Mouse (Mus musculus) kidney, postnatal 0 days (tissue): ENCODE measurements around the gene C1s1. TPM values are rescaled to one million over a fixed set of nuclear protein-coding genes. Genes with fewer than 3 reads are reported as not detected.
A peak's percentile ranks its signal among the peaks of the same experiment; 100 is the strongest.

Experiments
- ATAC-seq: fragments of 200-750 bp; cut with Nextera tagmentation; replicated peaks from 2 replicates; pipeline ENCODE4 v1.8.0; 2017; ENCODE audit warnings: low read depth, moderate number of reproducible peaks, moderate TSS enrichment, moderate library complexity; ENCODE audit not compliant: low FRiP score
- DNase-seq: peaks from one replicate; pipeline ENCODE4 v3.0.0-alpha.2; 2016; ENCODE audit warnings: low spot score
- H3K27ac ChIP-seq: fragments of 300-500 bp; sonication (generic); 2 replicates; pipeline ENCODE4 v1.5.1; 2014; ENCODE audit warnings: mild to moderate bottlenecking
- H3K27me3 ChIP-seq: fragments of 300-500 bp; sonication (generic); 2 replicates; pipeline ENCODE4 v1.6.1; 2014; ENCODE audit warnings: low read length, mixed read lengths; ENCODE audit not compliant: insufficient read depth
- H3K36me3 ChIP-seq: fragments of 300-500 bp; sonication (generic); 2 replicates; pipeline ENCODE4 v1.6.1; 2014; ENCODE audit warnings: low read length, mixed read lengths; ENCODE audit not compliant: insufficient read depth
- H3K4me1 ChIP-seq: fragments of 300-500 bp; sonication (generic); replicated peaks from 2 replicates; pipeline ENCODE4 v1.6.1; 2014; ENCODE audit warnings: antibody characterized with exemption, low read length, mixed read lengths; ENCODE audit not compliant: insufficient read depth
- H3K4me2 ChIP-seq: fragments of 300-500 bp; sonication (generic); 2 replicates; pipeline ENCODE4 v1.6.1; 2014; ENCODE audit warnings: mild to moderate bottlenecking, low read length, moderate library complexity, mixed read lengths
- H3K4me3 ChIP-seq: fragments of 300-500 bp; sonication (generic); replicated peaks from 2 replicates; pipeline ENCODE4 v1.5.1; 2014; ENCODE audit warnings: low read depth, low read length
- H3K9ac ChIP-seq: fragments of 300-500 bp; sonication (generic); 2 replicates; pipeline ENCODE4 v1.6.1; 2014; ENCODE audit warnings: low read depth, low read length
- H3K9me3 ChIP-seq: fragments of 300-500 bp; sonication (generic); replicated peaks from 2 replicates; pipeline ENCODE4 v1.6.1; 2016; ENCODE audit warnings: low read length, inconsistent platforms, mixed read lengths
- CTCF ChIP-seq: IDR thresholded peaks from 2 replicates; pipeline ENCODE4 v1.5.1; 2016; ENCODE audit warnings: antibody characterized with exemption, low read depth, mild to moderate bottlenecking, moderate library complexity
- WGBS: fragments of 180-500 bp; shearing (Covaris S2); extraction: QIAGEN DNeasy Blood & Tissue Kit; methylation state at CpG from one replicate; pipeline ENCODE4 v1.1.7; 2014; 5-methylcytosine and 5-hydroxymethylcytosine counted together
- polyA plus RNA-seq: library from polyadenylated mRNA; unstranded; fragments of >200 nt; fragmentation: Nextera tagmentation; extraction: Ambion mirVana; gene quantifications from 2 replicates; pipeline ENCODE4 v1.2.1, GENCODE M21; 2015

Gene C1s1
- polyA plus RNA-seq, 1 experiment from 2014 or later, result 32.8 TPM

GRCm38 (mm10) chr6:124501473-124501872, 40.7 kb downstream of the C1s1 start:
- H3K4me3 ChIP-seq, result no peak overlapping the region
- WGBS, result 78% methylated on average over 4 of the region's 4 CpGs

DNA sequence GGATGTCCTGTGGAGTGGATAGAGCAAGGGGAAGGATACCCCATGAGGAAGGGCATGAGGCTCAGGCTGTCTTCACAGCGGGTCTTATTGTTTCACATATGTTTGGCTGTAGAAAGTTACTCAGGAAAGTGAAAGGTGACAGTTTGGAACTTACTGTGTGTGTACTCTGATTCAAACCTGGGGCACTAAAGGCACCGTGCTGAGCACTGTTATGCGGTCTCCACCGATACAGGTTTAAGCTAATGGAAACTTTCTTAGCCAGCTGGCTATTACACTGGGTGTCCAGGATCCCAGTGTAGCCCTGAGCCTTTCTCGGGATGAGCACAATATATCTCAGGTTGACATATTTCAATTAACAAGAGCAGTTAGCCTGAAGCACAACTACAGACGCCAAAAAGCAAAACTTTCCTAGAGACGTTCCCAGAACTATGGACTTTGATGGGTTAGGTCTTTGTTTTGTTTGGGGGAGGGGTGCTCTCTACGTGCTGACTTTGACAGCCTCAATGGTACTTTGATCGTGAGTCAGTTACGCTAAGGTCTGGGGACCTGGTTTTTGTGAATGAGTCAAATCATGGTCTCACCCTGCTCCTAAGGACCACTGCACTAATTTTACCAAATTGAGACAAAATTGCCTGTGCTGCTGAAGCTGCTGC, 42.1 kb downstream of the C1s1 start:
- WGBS, result 39% methylated on average over 10 of the region's 10 CpGs
- Histone ChIP-seq H3K27me3 (no peaks in the 10 kb centered on the region), H3K4me3 (no peak overlapping the region), H3K9me3 (no peaks in the 10 kb centered on the region), H3K4me1 (no peaks in the 10 kb centered on the region), H3K9ac (no peak overlapping the region), H3K36me3 (no peaks in the 10 kb centered on the region), H3K27ac (no peak overlapping the region), H3K4me2 (no peak overlapping the region)
- DNase-seq, result no peak
- no peak for TF ChIP-seq CTCF
- ATAC-seq, result no peak

More at GRCm38 (mm10) chr6:124501473-124501872, 40.7 kb downstream of the C1s1 start:
- DNase-seq, result no peak
- Histone ChIP-seq H3K4me1 (no peaks in the 10 kb centered on the region), H3K4me2 (no peak overlapping the region), H3K27me3 (no peaks in the 10 kb centered on the region), H3K36me3 (no peaks in the 10 kb centered on the region), H3K27ac (no peak overlapping the region), H3K9ac (no peak overlapping the region), H3K9me3 (no peaks in the 10 kb centered on the region)
- no peak for TF ChIP-seq CTCF
- ATAC-seq, result no peak

GRCm38 (mm10) chr6:124496054-124496453, 46.1 kb downstream of the C1s1 start:
- WGBS, result 93% methylated on average over 5 of the region's 5 CpGs
- H3K36me3 ChIP-seq, result no peaks in the 10 kb centered on the region
- H3K27ac ChIP-seq, result no peak overlapping the region
- H3K4me3 ChIP-seq, result no peak overlapping the region
- TF ChIP-seq CTCF, result no peak
- ATAC-seq, result no peak
- no peak for DNase-seq
- H3K4me1 ChIP-seq, result 0 out of 2 replicates have a peak, but pooled peaks cover 9% of the 10 kb centered on the region
- H3K4me2 ChIP-seq, result no peak overlapping the region
- no peaks in the 10 kb centered on the region for H3K9me3 ChIP-seq
- no peak overlapping the region for H3K9ac ChIP-seq
- no peaks in the 10 kb centered on the region for H3K27me3 ChIP-seq

DNA sequence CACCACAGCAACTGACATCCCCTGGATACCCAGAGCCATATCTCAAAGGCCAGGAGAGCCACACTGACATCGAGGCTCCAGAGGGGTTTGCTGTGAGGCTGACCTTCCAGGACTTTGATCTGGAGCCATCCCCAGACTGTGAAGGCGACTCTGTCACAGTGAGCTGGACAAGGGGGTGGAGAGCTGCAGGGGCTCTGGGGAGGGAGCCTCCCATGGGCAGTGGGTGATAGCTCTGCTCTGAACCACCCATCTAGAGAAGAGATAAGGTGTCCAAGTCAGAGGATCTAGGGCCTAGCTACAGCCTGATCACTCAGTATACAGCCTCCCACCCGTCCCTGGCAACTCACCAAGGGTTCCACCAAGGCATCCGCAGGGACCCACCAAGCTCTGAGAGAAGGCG, 48.3 kb downstream of the C1s1 start:
- ATAC-seq (no peak), DNase-seq (no peak)
- Histone ChIP-seq H3K27me3 (no peaks in the 10 kb centered on the region), H3K4me2 (no peak overlapping the region), H3K9ac (no peak overlapping the region), H3K36me3 (no peaks in the 10 kb centered on the region), H3K9me3 (no peaks in the 10 kb centered on the region), H3K27ac (0 out of 2 replicates have a peak overlapping the region, but pooled peaks have one; percentile 47), H3K4me1 (0 out of 2 replicates have a peak, but pooled peaks cover 9% of the 10 kb centered on the region), H3K4me3 (no peak overlapping the region)
- WGBS, result 53% methylated on average over 5 of the region's 5 CpGs
- TF ChIP-seq CTCF, result no peak

- 0 out of 2 replicates have a peak, but pooled peaks cover 9% of the 10 kb centered on the region for H3K4me1 ChIP-seq
- no peaks in the 10 kb centered on the region for H3K27me3 ChIP-seq
- peak; percentile 81 for TF ChIP-seq CTCF
- H3K9ac ChIP-seq, result no peak within 1 kb of the TSS
- 39% methylated on average over 4 of the region's 4 CpGs for WGBS
- DNase-seq, result peak; percentile 95
- H3K4me2 ChIP-seq, result no peak within 1 kb of the TSS
- H3K9me3 ChIP-seq, result no peaks in the 10 kb centered on the region
- H3K4me3 ChIP-seq, result no peak within 1 kb of the TSS
- H3K36me3 ChIP-seq, result no peaks in the 10 kb centered on the region
- peak; percentile 96 for ATAC-seq
- peak within 1 kb of the TSS; percentile 47 for H3K27ac ChIP-seq
These were observed 49.2 kb downstream of the C1s1 start, which contains the start of gene C1rl for GRCm38 (mm10) chr6:124492842-124493561. TSS of gene C1rl (plus strand) at chr6:124493113.

DNA sequence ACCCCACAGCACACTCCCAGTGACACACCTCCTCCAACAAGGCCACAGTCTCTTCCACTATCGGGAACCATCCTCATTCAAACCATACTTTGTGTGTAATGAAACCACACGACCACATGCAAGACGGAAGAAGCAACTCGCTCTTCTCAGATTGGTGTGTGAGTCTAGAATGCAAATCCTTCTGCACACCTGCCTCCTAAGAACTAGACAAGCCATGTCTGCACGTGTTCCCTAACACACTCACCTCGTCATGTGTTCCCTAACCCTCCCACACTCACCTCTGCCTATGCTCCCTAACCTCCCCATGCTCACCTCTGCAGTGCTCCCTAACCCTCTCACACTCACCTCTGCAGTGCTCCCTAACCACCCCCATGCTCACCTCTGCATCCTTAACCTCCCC, 50.7 kb downstream of the C1s1 start:
- Histone ChIP-seq H3K9me3 (no peaks in the 10 kb centered on the region), H3K9ac (no peak overlapping the region), H3K27ac (no peak overlapping the region), H3K4me1 (0 out of 2 replicates have a peak, but pooled peaks cover 9% of the 10 kb centered on the region), H3K36me3 (no peaks in the 10 kb centered on the region), H3K27me3 (no peaks in the 10 kb centered on the region), H3K4me2 (no peak overlapping the region), H3K4me3 (no peak overlapping the region)
- DNase-seq (no peak), ATAC-seq (no peak)
- 75% methylated on average over 6 of the region's 6 CpGs for WGBS
- no peak for TF ChIP-seq CTCF
